Comparison of ENCODE assay signal across 27 mouse cellular contexts in the genomic region with DNA sequence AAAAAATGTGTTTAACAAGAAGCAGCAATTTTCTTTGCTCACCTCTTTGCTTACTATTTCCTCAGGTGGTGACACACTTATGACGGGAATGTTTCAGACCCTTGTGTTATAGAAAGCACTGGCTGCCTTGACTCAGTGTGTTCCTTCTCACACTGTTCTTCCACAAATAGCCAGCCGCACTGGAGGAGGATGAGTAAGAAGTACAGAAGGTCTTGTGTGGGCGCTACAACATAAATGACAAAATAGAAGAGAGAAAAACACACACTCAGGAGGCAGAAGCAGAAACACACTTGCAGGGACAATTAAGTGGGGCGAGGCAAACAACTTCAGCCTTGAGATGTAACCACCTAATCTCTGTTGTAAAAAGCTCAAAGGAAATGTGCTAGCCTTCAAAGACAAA.
DNase-seq lines count a peak whose midpoint lies in the region; ATAC-seq lines count a peak whose summit lies in the region.
"Had no signal": no experiment of that assay in that cellular context is flagged by ENCODE, and none has a peak within 500 bp of the region (broad histone marks: within the 10 kb centered on the region; RNA-seq: fewer than 3 reads in every experiment).

No protein-coding gene starts in this region.

- peak; percentile 14 for DNase-seq in testis, postnatal 14 days (ENCODE audit: low spot score)
- DNase-seq in testis, postnatal 10 days (ENCODE audit: low spot score) = no peak
- peak; percentile 56 to 71 for DNase-seq in left cerebral cortex, adult 9 months (ENCODE audit: low spot score in 2 of 2)
- DNase-seq in cerebellum, adult 11 months = no peak
- no peak for DNase-seq in spleen, postnatal 4 days (ENCODE audit: low spot score in 2 of 2)
- DNase-seq in cerebellum, adult 8-10 months = no peak
- DNase-seq: adrenal gland, postnatal 36 days; cerebellum, adult 2 months; gastrocnemius, postnatal 14 days; heart, adult 18-20 months; kidney, adult 9 months; kidney, postnatal 36 days; liver, embryonic 13.5 days; lung, embryonic 14.5 days; lung, postnatal 36 days; spleen, adult 18-20 months had no signal

- no peaks in the 10 kb centered on the region for H3K4me1 ChIP-seq in intestine, embryonic 15.5 days (replicated peaks)
- no peaks in the 10 kb centered on the region for H3K4me1 ChIP-seq in intestine, embryonic 16.5 days (ENCODE audit: control insufficient read depth, insufficient read depth, low read length)
- H3K4me1 ChIP-seq: embryonic facial prominence, embryonic 12.5 days; forebrain, embryonic 13.5 days; heart, embryonic 13.5 days; limb, embryonic 13.5 days; liver, embryonic 13.5 days had no signal

- no peak overlapping the region for H3K4me2 ChIP-seq in intestine, embryonic 15.5 days (replicated peaks)
- no peak overlapping the region for H3K4me2 ChIP-seq in intestine, embryonic 16.5 days (ENCODE audit: low read depth, low read length)
- H3K4me2 ChIP-seq: embryonic facial prominence, embryonic 12.5 days; forebrain, embryonic 13.5 days; heart, embryonic 13.5 days; hindbrain, embryonic 13.5 days; limb, embryonic 13.5 days; liver, embryonic 13.5 days; lung, embryonic 14.5 days had no signal

- ATAC-seq in intestine, embryonic 15.5 days = peak; percentile 47; the same call in 1 of the 2 replicates
- no peak for ATAC-seq in intestine, embryonic 16.5 days
- ATAC-seq: forebrain, embryonic 13.5 days; inflammation-experienced regulatory T-cells, adult 6 months; midbrain, embryonic 16.5 days had no signal

- 70% methylated on average over 4 of the region's 4 CpGs for WGBS in intestine, embryonic 15.5 days
- WGBS in intestine, embryonic 16.5 days = 69% methylated on average over 4 of the region's 4 CpGs

- H3K27ac ChIP-seq in intestine, embryonic 15.5 days = no peak overlapping the region
- no peak overlapping the region for H3K27ac ChIP-seq in intestine, embryonic 16.5 days (ENCODE audit: low read length)
- H3K27ac ChIP-seq: embryonic facial prominence, embryonic 12.5 days; forebrain, embryonic 13.5 days; heart, embryonic 13.5 days; hindbrain, embryonic 13.5 days; limb, embryonic 13.5 days; liver, embryonic 13.5 days had no signal

- no peak overlapping the region for H3K4me3 ChIP-seq in intestine, embryonic 15.5 days (replicated peaks)
- H3K4me3 ChIP-seq in intestine, embryonic 16.5 days (ENCODE audit: low read length) = no peak overlapping the region
- H3K4me3 ChIP-seq: embryonic facial prominence, embryonic 12.5 days; erythroblast, embryonic 14.5 days; forebrain, embryonic 13.5 days; heart, embryonic 13.5 days; hindbrain, embryonic 13.5 days; limb, embryonic 13.5 days; liver, embryonic 13.5 days had no signal

- H3K36me3 ChIP-seq in intestine, embryonic 15.5 days = no peaks in the 10 kb centered on the region
- no peaks in the 10 kb centered on the region for H3K36me3 ChIP-seq in intestine, embryonic 16.5 days (ENCODE audit: control insufficient read depth, insufficient read depth, low read length)
- H3K36me3 ChIP-seq: embryonic facial prominence, embryonic 12.5 days; G1E; heart, embryonic 13.5 days; hindbrain, embryonic 13.5 days; limb, embryonic 13.5 days; liver, embryonic 13.5 days had no signal

- H3K27me3 ChIP-seq in intestine, embryonic 15.5 days (replicated peaks) = no peaks in the 10 kb centered on the region
- H3K27me3 ChIP-seq in intestine, embryonic 16.5 days (replicated peaks; ENCODE audit: control insufficient read depth, insufficient read depth, low read length) = no peaks in the 10 kb centered on the region
- H3K27me3 ChIP-seq: embryonic facial prominence, embryonic 12.5 days; forebrain, embryonic 13.5 days; heart, embryonic 13.5 days; hindbrain, embryonic 13.5 days; limb, embryonic 13.5 days; liver, embryonic 13.5 days had no signal

- H3K9ac ChIP-seq in intestine, embryonic 15.5 days = no peak overlapping the region
- no peak overlapping the region for H3K9ac ChIP-seq in intestine, embryonic 16.5 days (ENCODE audit: low read depth, low read length)
- H3K9ac ChIP-seq: embryonic facial prominence, embryonic 12.5 days; forebrain, embryonic 13.5 days; heart, embryonic 13.5 days; hindbrain, embryonic 13.5 days; limb, embryonic 13.5 days; liver, embryonic 13.5 days; lung, embryonic 14.5 days had no signal

- H3K9me3 ChIP-seq in intestine, embryonic 15.5 days = no peaks in the 10 kb centered on the region
- H3K9me3 ChIP-seq in intestine, embryonic 16.5 days (ENCODE audit: control insufficient read depth, low read length) = no peaks in the 10 kb centered on the region
- H3K9me3 ChIP-seq: embryonic facial prominence, embryonic 12.5 days; hindbrain, embryonic 13.5 days; limb, embryonic 13.5 days; liver, embryonic 13.5 days had no signal

Comparison
In these comparisons a context has a peak if more than half of its experiments do, and no peak if none do; other contexts are left out.
1. DNase-seq: peak in testis, postnatal 14 days (single experiment) and left cerebral cortex, adult 9 months (2 of 2); none in testis, postnatal 10 days (single experiment), cerebellum, adult 11 months (single experiment), spleen, postnatal 4 days (0 of 2) and cerebellum, adult 8-10 months (single experiment).